Comparison of ENCODE assay signal across 10 mouse cellular contexts in genomic region chr12:52042818-52043336, GRCm38 (mm10). TPM values are rescaled to one million over a fixed set of nuclear protein-coding genes. Genes with fewer than 3 reads are reported as not detected.
DNase-seq lines count a peak whose midpoint lies in the region; ATAC-seq lines count a peak whose summit lies in the region.
"Had no signal": no experiment of that assay in that cellular context is flagged by ENCODE, and none has a peak within 500 bp of the region (broad histone marks: within the 10 kb centered on the region; RNA-seq: fewer than 3 reads in every experiment).

No protein-coding gene starts in this region.

- no peaks in the 10 kb centered on the region for H3K9me3 ChIP-seq in stomach, embryonic 16.5 days (replicated peaks; ENCODE audit: control insufficient read depth, low read length)
- H3K9me3 ChIP-seq: liver, embryonic 13.5 days had no signal

- H3K36me3 ChIP-seq in stomach, embryonic 16.5 days (ENCODE audit: control insufficient read depth, insufficient read depth, low read length): no peaks in the 10 kb centered on the region
- H3K36me3 ChIP-seq: liver, embryonic 13.5 days had no signal

- no peak overlapping the region for H3K27ac ChIP-seq in stomach, embryonic 16.5 days (ENCODE audit: low read length)
- H3K27ac ChIP-seq: liver, embryonic 13.5 days had no signal

- ATAC-seq in stomach, embryonic 16.5 days (ENCODE audit: insufficient read depth, low FRiP score): peak; percentile 25; the same call in 1 of the 2 replicates
- no peak for ATAC-seq in activated CD4-positive, CD25-positive, alpha-beta regulatory T cell, adult 4 months
- ATAC-seq: Patski had no signal

- no peak overlapping the region for H3K4me2 ChIP-seq in stomach, embryonic 16.5 days (ENCODE audit: low read depth, low read length)
- H3K4me2 ChIP-seq: liver, embryonic 13.5 days had no signal

- no peaks in the 10 kb centered on the region for H3K4me1 ChIP-seq in stomach, embryonic 16.5 days (ENCODE audit: control insufficient read depth, insufficient read depth, low read length)

- no peaks in the 10 kb centered on the region for H3K27me3 ChIP-seq in stomach, embryonic 16.5 days (ENCODE audit: control insufficient read depth, insufficient read depth, low read length)
- H3K27me3 ChIP-seq: liver, embryonic 13.5 days; Patski had no signal

- no peak overlapping the region for H3K9ac ChIP-seq in stomach, embryonic 16.5 days (ENCODE audit: low read length)
- H3K9ac ChIP-seq: liver, embryonic 13.5 days had no signal

- no peak overlapping the region for H3K4me3 ChIP-seq in stomach, embryonic 16.5 days (replicated peaks; ENCODE audit: low read length)
- H3K4me3 ChIP-seq: liver, embryonic 13.5 days had no signal

- WGBS in stomach, embryonic 16.5 days: 60% methylated on average over 10 of the region's 10 CpGs

- intact Hi-C loops in heart, postnatal 14 days (cut with DNase I): no loop called here

- peak; percentile 11 to 14 for DNase-seq in heart, postnatal 14 days
- DNase-seq in heart, adult 9 months (ENCODE audit: low spot score in 2 of 2): no peak
- peak; percentile 39 for DNase-seq in ovary, postnatal 36 days (ENCODE audit: low spot score)
- DNase-seq in ovary, postnatal 14 days (ENCODE audit: low spot score): no peak
- peak; percentile 30 for DNase-seq in brain, adult 2 months (ENCODE audit: low read depth, low spot score)
- DNase-seq: liver, embryonic 13.5 days had no signal

RNA-seq across cellular contexts. Expression of gene Gpr33, which starts 15.0 kb away (rescaled TPM):
- not detected for total RNA-seq in heart, postnatal 14 days (2021)
- polyA plus RNA-seq in stomach, embryonic 16.5 days (2015; fragmentation: Nextera tagmentation; extraction: Ambion mirVana): not detected in 2 replicates
- not detected for polyA plus RNA-seq in activated CD4-positive, CD25-positive, alpha-beta regulatory T cell, adult 4 months (2017; shearing (Covaris generic))
- polyA plus RNA-seq: liver, embryonic 13.5 days; neural tube, embryonic 11.5 days; Patski had no signal

RNA-seq across cellular contexts. Expression of gene Dtd2, which starts 36.6 kb away (rescaled TPM):
- total RNA-seq in heart, postnatal 14 days (2021): 1 to 10 TPM; 5.0 TPM
- 21.1 and 23.9 TPM in 2 replicates for polyA plus RNA-seq in stomach, embryonic 16.5 days (2015; fragmentation: Nextera tagmentation; extraction: Ambion mirVana)
- polyA plus RNA-seq in activated CD4-positive, CD25-positive, alpha-beta regulatory T cell, adult 4 months (2017; shearing (Covaris generic)): 10 to 100 TPM; 12.8 to 17.3 TPM

RNA-seq across cellular contexts. Expression of gene Nubpl, which starts 54.7 kb away (rescaled TPM):
- 1 to 10 TPM; 7.5 to 8.7 TPM for total RNA-seq in heart, postnatal 14 days (2021)
- polyA plus RNA-seq in stomach, embryonic 16.5 days (2015; fragmentation: Nextera tagmentation; extraction: Ambion mirVana): 9.3 and 9.6 TPM in 2 replicates
- polyA plus RNA-seq in activated CD4-positive, CD25-positive, alpha-beta regulatory T cell, adult 4 months (2017; shearing (Covaris generic)): 1 to 10 TPM; 3.9 to 4.4 TPM

Comparison
In these comparisons a context has a peak if more than half of its experiments do, and no peak if none do; other contexts are left out.
1. DNase-seq: peak in heart, postnatal 14 days (2 of 2), ovary, postnatal 36 days (single experiment) and brain, adult 2 months (single experiment); none in heart, adult 9 months (0 of 2) and ovary, postnatal 14 days (single experiment).